Mouse (Mus musculus): ENCODE data around the gene Bhmt2. TPM values are rescaled to one million over a fixed set of nuclear protein-coding genes. Genes with fewer than 3 reads are reported as not detected.

Bhmt2 gene
- polyA plus RNA-seq, 1 experiment, result not detected

DNA sequence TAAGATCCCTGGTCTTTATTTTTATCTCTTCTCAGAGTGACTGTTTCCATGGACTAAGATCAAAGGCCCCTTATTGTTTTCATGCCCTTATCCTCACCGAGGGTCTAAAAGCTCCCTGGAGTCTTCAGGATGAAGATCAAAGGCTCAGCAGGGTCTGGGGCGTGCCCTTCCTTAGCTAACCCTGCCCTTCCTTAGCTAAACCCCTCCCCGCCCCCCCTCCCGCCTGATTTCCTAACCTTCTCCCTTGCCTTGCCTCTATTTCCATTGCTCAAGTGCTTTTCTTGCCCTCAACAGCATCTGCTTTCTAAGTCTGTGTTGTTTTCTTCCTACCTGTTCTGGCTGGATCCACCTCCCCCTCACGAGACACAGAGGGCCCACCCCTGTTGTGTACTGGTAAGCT, 13.2 kb upstream of the Bhmt2 start:
- no peak for TF ChIP-seq CTCF (IDR thresholded peaks at IDR 0.05; ENCODE audit: borderline replicate concordance, control insufficient read depth, extremely low read depth, insufficient read depth, low read length, poor library complexity)
- TF ChIP-seq POLR2A (IDR thresholded peaks at IDR 0.05; ENCODE audit: control insufficient read depth, extremely low read depth, insufficient read depth, low read length, poor library complexity), result no peak
- WGBS, result 83% methylated on average over 5 of the region's 5 CpGs
- Histone ChIP-seq H3K27ac (ENCODE audit: control insufficient read depth, insufficient read depth, low read length) (no peak overlapping the region), H3K27me3 (ENCODE audit: control insufficient read depth, insufficient read depth, low read length) (no peaks in the 10 kb centered on the region), H3K4me3 (ENCODE audit: control insufficient read depth, insufficient read depth, low read length) (no peak overlapping the region), H3K36me3 (ENCODE audit: control insufficient read depth, insufficient read depth, low read length) (no peaks in the 10 kb centered on the region), H3K4me1 (replicated peaks; ENCODE audit: control insufficient read depth, insufficient read depth, low read length) (no peaks in the 10 kb centered on the region)
- DNase-seq, result no peak

DNA sequence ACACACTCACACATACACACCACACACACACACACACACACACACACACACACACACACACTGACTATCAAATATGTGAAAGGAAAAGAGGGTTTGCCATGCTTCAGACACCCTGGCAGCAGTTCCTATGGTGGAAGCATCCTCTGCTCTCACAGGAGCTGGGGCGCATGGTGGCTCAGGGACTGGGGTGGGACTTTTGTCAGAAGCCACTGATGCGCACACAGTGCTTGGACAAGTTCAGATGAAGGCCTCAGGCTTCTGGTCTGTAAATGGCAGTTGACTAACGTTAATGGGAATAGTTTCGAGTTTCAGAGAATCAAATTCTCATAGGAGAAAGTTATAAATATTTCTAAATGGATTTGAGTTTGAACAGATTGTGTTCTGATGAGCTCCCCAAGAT, 11.1 kb upstream of the Bhmt2 start:
- Histone ChIP-seq H3K4me1 (replicated peaks; ENCODE audit: control insufficient read depth, insufficient read depth, low read length) (no peaks in the 10 kb centered on the region), H3K4me3 (ENCODE audit: control insufficient read depth, insufficient read depth, low read length) (no peak overlapping the region), H3K27me3 (ENCODE audit: control insufficient read depth, insufficient read depth, low read length) (no peaks in the 10 kb centered on the region), H3K27ac (ENCODE audit: control insufficient read depth, insufficient read depth, low read length) (no peak overlapping the region), H3K36me3 (ENCODE audit: control insufficient read depth, insufficient read depth, low read length) (no peaks in the 10 kb centered on the region)
- TF ChIP-seq CTCF (IDR thresholded peaks at IDR 0.05; ENCODE audit: borderline replicate concordance, control insufficient read depth, extremely low read depth, insufficient read depth, low read length, poor library complexity) (no peak), POLR2A (IDR thresholded peaks at IDR 0.05; ENCODE audit: control insufficient read depth, extremely low read depth, insufficient read depth, low read length, poor library complexity) (no peak)
- WGBS, result 98% methylated on average over 4 of the region's 4 CpGs
- no peak for DNase-seq

DNA sequence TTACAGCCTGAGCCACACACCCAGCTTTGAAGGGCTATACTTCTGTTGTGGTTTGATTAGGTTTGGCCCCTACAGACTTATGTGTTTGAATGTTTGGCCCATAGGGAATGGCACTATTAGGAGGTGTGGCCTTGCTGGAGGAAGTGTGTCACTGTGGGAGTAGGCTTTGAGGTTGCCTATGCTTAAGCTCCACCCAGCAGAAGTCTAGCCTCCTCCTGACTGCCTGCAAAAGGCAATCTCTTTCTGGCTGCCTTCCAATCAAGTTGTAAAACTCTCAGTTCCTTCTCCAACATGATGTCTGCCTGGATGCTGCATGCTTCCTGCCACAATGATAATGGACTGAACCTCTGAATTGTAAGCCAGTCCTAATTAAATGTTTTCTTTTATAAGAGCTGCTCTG, 9.2 kb upstream of the Bhmt2 start:
- Histone ChIP-seq H3K4me3 (ENCODE audit: control insufficient read depth, insufficient read depth, low read length) (no peak overlapping the region), H3K27ac (ENCODE audit: control insufficient read depth, insufficient read depth, low read length) (no peak overlapping the region), H3K27me3 (ENCODE audit: control insufficient read depth, insufficient read depth, low read length) (no peaks in the 10 kb centered on the region), H3K36me3 (ENCODE audit: control insufficient read depth, insufficient read depth, low read length) (no peaks in the 10 kb centered on the region), H3K4me1 (replicated peaks; ENCODE audit: control insufficient read depth, insufficient read depth, low read length) (no peaks in the 10 kb centered on the region)
- DNase-seq, result no peak
- TF ChIP-seq CTCF (IDR thresholded peaks at IDR 0.05; ENCODE audit: borderline replicate concordance, control insufficient read depth, extremely low read depth, insufficient read depth, low read length, poor library complexity) (no peak), POLR2A (IDR thresholded peaks at IDR 0.05; ENCODE audit: control insufficient read depth, extremely low read depth, insufficient read depth, low read length, poor library complexity) (no peak)

DNA sequence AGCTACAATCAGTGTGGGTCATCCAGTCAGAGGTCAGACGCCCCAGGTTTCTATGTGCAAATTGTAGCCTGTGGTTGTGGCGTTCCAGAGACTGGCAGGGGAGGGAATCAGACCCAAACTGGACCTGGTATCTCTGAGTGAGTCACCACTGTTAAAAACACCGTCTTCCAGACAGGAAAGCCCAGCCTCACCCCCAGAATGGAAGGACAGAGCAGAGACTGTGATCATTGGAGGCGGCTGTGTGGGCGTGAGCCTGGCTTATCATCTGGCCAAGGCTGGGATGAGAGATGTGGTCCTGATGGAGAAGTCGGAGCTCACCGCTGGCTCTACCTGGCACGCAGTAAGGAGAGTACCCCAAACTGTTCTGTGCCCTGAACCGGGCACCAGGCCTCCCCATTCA, 2.8 kb upstream of the Bhmt2 start:
- Histone ChIP-seq H3K4me1 (replicated peaks; ENCODE audit: control insufficient read depth, insufficient read depth, low read length) (no peaks in the 10 kb centered on the region), H3K27ac (ENCODE audit: control insufficient read depth, insufficient read depth, low read length) (no peak overlapping the region), H3K27me3 (ENCODE audit: control insufficient read depth, insufficient read depth, low read length) (no peaks in the 10 kb centered on the region), H3K4me3 (ENCODE audit: control insufficient read depth, insufficient read depth, low read length) (no peak overlapping the region), H3K36me3 (ENCODE audit: control insufficient read depth, insufficient read depth, low read length) (no peaks in the 10 kb centered on the region)
- 84% methylated on average over 9 of the region's 9 CpGs for WGBS
- TF ChIP-seq CTCF (IDR thresholded peaks at IDR 0.05; ENCODE audit: borderline replicate concordance, control insufficient read depth, extremely low read depth, insufficient read depth, low read length, poor library complexity) (no peak), POLR2A (IDR thresholded peaks at IDR 0.05; ENCODE audit: control insufficient read depth, extremely low read depth, insufficient read depth, low read length, poor library complexity) (no peak)
- DNase-seq, result no peak

DNA sequence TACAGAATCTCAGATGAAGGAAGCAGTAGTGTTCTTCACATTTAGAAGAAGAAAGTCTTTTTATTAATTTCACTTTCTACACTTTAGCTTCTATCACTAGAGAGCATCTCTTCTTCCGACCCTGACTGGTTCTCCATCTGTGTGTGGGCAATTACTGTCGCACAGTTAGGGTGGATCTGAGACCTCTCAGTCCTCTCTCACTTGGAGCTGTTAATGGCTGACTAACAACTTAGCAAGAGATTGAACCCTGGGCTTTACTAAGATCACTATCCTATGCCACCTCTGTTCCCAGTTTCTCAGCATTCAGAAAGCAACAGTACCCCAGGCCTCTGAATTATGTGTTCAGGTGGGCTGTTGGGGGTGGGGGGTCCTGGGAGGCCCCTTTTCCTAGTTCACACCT, 806 bp downstream of the Bhmt2 start:
- Histone ChIP-seq H3K36me3 (ENCODE audit: control insufficient read depth, insufficient read depth, low read length) (no peaks in the 10 kb centered on the region), H3K27me3 (ENCODE audit: control insufficient read depth, insufficient read depth, low read length) (no peaks in the 10 kb centered on the region), H3K4me3 (ENCODE audit: control insufficient read depth, insufficient read depth, low read length) (no peak overlapping the region), H3K27ac (ENCODE audit: control insufficient read depth, insufficient read depth, low read length) (no peak overlapping the region), H3K4me1 (replicated peaks; ENCODE audit: control insufficient read depth, insufficient read depth, low read length) (no peaks in the 10 kb centered on the region)
- WGBS, result 89% methylated on average over 2 of the region's 2 CpGs
- DNase-seq, result no peak
- TF ChIP-seq POLR2A (IDR thresholded peaks at IDR 0.05; ENCODE audit: control insufficient read depth, extremely low read depth, insufficient read depth, low read length, poor library complexity), result no peak
- TF ChIP-seq CTCF (IDR thresholded peaks at IDR 0.05; ENCODE audit: borderline replicate concordance, control insufficient read depth, extremely low read depth, insufficient read depth, low read length, poor library complexity), result no peak

DNA sequence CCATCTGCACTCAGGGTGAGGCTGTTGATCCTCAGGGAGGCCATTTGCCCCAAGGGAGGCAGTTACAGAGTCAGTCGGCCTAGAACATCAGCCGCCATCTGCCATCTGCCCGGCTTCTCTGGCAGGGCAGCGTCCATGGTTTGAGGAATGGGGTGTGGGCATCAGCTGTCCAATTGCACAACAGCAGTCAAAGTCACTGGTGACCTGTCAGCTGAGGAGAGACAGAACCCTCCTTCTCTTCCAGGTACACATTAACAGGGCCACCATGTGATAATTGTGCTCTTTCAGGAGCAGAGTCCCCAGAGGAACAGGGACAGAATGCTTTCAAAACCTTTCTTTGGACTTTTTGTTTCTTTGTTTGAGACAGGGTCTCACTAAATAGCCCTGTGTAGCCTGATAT, 1.7 kb downstream of the Bhmt2 start:
- WGBS, result 97% methylated on average over 4 of the region's 4 CpGs
- H3K4me3 ChIP-seq (ENCODE audit: control insufficient read depth, insufficient read depth, low read length), result no peak overlapping the region
- no peaks in the 10 kb centered on the region for H3K4me1 ChIP-seq (replicated peaks; ENCODE audit: control insufficient read depth, insufficient read depth, low read length)
- H3K27me3 ChIP-seq (ENCODE audit: control insufficient read depth, insufficient read depth, low read length), result no peaks in the 10 kb centered on the region
- H3K36me3 ChIP-seq (ENCODE audit: control insufficient read depth, insufficient read depth, low read length), result no peaks in the 10 kb centered on the region
- DNase-seq, result no peak
- no peak for TF ChIP-seq POLR2A (IDR thresholded peaks at IDR 0.05; ENCODE audit: control insufficient read depth, extremely low read depth, insufficient read depth, low read length, poor library complexity)
- no peak for TF ChIP-seq CTCF (IDR thresholded peaks at IDR 0.05; ENCODE audit: borderline replicate concordance, control insufficient read depth, extremely low read depth, insufficient read depth, low read length, poor library complexity)
- H3K27ac ChIP-seq (ENCODE audit: control insufficient read depth, insufficient read depth, low read length), result no peak overlapping the region

DNA sequence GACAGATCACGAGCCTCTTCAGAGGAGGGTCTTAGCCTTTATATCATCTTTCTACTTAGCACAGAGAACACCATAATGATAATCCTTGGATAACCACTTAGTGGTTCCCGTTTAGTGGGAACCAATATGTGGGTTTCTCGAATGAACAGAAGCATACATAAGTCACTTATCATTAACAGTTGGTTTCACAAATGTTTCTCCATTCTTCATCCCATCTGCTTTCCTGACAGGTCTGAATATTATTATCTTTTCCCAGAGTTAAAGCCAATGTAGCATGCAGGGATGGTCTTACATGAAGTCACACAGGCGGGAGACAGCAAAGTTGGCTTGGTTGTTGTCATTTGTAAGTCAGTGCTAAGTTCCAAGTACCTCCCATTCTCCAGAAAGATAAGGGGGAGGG, 6.5 kb downstream of the Bhmt2 start:
- H3K27ac ChIP-seq (ENCODE audit: control insufficient read depth, insufficient read depth, low read length), result no peak overlapping the region
- 95% methylated on average over 4 of the region's 4 CpGs for WGBS
- DNase-seq, result no peak
- no peaks in the 10 kb centered on the region for H3K4me1 ChIP-seq (replicated peaks; ENCODE audit: control insufficient read depth, insufficient read depth, low read length)
- TF ChIP-seq POLR2A (IDR thresholded peaks at IDR 0.05; ENCODE audit: control insufficient read depth, extremely low read depth, insufficient read depth, low read length, poor library complexity) (no peak), CTCF (IDR thresholded peaks at IDR 0.05; ENCODE audit: borderline replicate concordance, control insufficient read depth, extremely low read depth, insufficient read depth, low read length, poor library complexity) (no peak)
- H3K36me3 ChIP-seq (ENCODE audit: control insufficient read depth, insufficient read depth, low read length), result no peaks in the 10 kb centered on the region
- H3K4me3 ChIP-seq (ENCODE audit: control insufficient read depth, insufficient read depth, low read length), result no peak overlapping the region
- no peaks in the 10 kb centered on the region for H3K27me3 ChIP-seq (ENCODE audit: control insufficient read depth, insufficient read depth, low read length)
